Mouse (Mus musculus) bone marrow, adult 2 months (tissue): ENCODE results near the gene Cacna2d4. TPM values are rescaled to one million over a fixed set of nuclear protein-coding genes. Genes with fewer than 3 reads are reported as not detected.
A peak's percentile ranks its signal among the peaks of the same experiment; 100 is the strongest.

ENCODE experiments used
- H3K27ac ChIP-seq: fragments of 200-500 bp; 2 replicates; pipeline ENCODE4 v1.5.1; 2012; ENCODE audit warnings: low read depth, mild to moderate bottlenecking, control low read depth, inconsistent platforms, low read length; ENCODE audit not compliant: control insufficient read depth, poor library complexity, insufficient read depth
- H3K4me1 ChIP-seq: fragments of 200-500 bp; 2 replicates; pipeline ENCODE4 v1.6.1; 2011; ENCODE audit warnings: low read length; ENCODE audit not compliant: control insufficient read depth, insufficient read depth
- H3K4me3 ChIP-seq: fragments of 200-500 bp; replicated peaks from 2 replicates; pipeline ENCODE3; 2011; ENCODE audit warnings: mild to moderate bottlenecking, low read depth, low read length, control low read depth; ENCODE audit not compliant: control insufficient read depth
- CTCF ChIP-seq: fragments of 200-500 bp; IDR thresholded peaks from 2 replicates; pipeline ENCODE4 v1.5.1; 2011; ENCODE audit warnings: low read length, control low read depth; ENCODE audit not compliant: control insufficient read depth, insufficient read depth
- POLR2A ChIP-seq: fragments of 200-500 bp; IDR thresholded peaks from 2 replicates; pipeline ENCODE4 v1.6.1; 2011; ENCODE audit warnings: low read depth, mild to moderate bottlenecking, control low read depth, low read length, borderline replicate concordance; ENCODE audit not compliant: control insufficient read depth
- WGBS: fragments of 180-500 bp; shearing (Covaris S2); methylation state at CpG from one replicate; pipeline ENCODE4 v1.1.7; 2018; 5-methylcytosine and 5-hydroxymethylcytosine counted together
- polyA plus RNA-seq: library from polyadenylated mRNA; stranded (reverse); fragments of >200 nt; gene quantifications from 2 replicates; pipeline ENCODE4 v1.2.4, GENCODE M21; 2011; ENCODE audit warnings: low replicate concordance; ENCODE audit not compliant: missing spikeins, insufficient read depth, insufficient read length

The Cacna2d4 gene
- polyA plus RNA-seq, 1 experiment: 7.1 TPM

- peak overlapping the region; percentile 73 for H3K27ac ChIP-seq
- 0% methylated on average over 5 of the region's 5 CpGs for WGBS
- no peak; the same call in 1 of the 2 replicates for TF ChIP-seq CTCF
- TF ChIP-seq POLR2A: peak; percentile 24; the same call in 1 of the 2 replicates
Observed at GRCm38 (mm10) chr6:119396309-119396634, 159.9 kb downstream of the Cacna2d4 start.

DNA sequence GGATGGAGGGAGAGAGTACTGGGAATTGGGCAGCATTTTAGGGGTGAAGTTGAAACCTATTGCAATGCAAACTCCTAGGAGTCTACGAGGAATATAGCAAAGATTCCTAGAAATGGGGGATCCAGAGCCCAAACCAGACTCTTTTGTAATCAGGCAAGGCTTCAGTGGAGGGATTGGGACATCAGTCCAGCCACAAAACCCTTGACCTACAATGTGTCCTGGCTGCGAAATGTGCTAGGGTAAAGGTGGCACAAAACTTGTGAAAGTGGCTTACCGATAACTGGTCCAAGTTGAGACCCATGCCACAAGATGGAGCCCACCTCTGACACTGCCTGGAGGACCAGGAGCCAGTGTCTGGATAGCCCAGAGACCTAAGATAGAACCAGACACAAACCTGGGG is 163.0 kb downstream of the Cacna2d4 start:
- no peak for TF ChIP-seq CTCF
- no peak for TF ChIP-seq POLR2A
- Histone ChIP-seq H3K4me1 (peaks cover 3% of the 10 kb centered on the region), H3K4me3 (no peak overlapping the region), H3K27ac (no peak overlapping the region)
- 42% methylated on average over 3 of the region's 3 CpGs for WGBS

More at GRCm38 (mm10) chr6:119396309-119396634, 159.9 kb downstream of the Cacna2d4 start:
- Histone ChIP-seq H3K4me3 (peak overlapping the region; percentile 37), H3K4me1 (peaks cover 3% of the 10 kb centered on the region)

DNA sequence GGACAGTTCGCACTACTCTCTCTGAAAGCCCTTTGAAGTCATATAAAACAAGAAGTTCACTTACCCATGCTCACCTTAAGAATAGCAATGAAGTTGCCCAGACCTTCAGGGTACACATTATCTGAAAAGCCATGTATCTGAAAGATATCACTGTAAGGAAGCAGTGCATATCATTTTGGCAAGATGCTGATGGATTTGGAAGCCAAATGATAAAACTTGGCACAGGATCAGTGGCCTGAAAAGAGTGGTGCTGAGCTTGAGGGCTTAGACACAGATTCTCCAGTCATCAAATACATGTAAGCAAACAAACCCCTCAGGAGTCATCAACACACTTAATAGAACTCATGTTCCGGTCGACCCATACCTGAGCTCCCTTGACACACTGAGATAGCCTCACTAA is 164.3 kb downstream of the Cacna2d4 start:
- H3K4me1 ChIP-seq: peaks cover 2% of the 10 kb centered on the region
- no peak overlapping the region for H3K4me3 ChIP-seq
- TF ChIP-seq CTCF (no peak), POLR2A (no peak)
- 86% methylated on average over 3 of the region's 3 CpGs for WGBS
- no peak overlapping the region for H3K27ac ChIP-seq

- no peak overlapping the region for H3K4me3 ChIP-seq
- 38% methylated on average over 8 of the region's 8 CpGs for WGBS
- H3K4me1 ChIP-seq: peaks cover 2% of the 10 kb centered on the region
- no peak overlapping the region for H3K27ac ChIP-seq
- TF ChIP-seq POLR2A (no peak), CTCF (no peak)
Observed at GRCm38 (mm10) chr6:119401545-119402304, 165.4 kb downstream of the Cacna2d4 start.

Other genes starting within 250 kb of the Cacna2d4 start
- gene Dcp1b, start 61.3 kb upstream of the Cacna2d4 start, polyA plus RNA-seq: 2.9 and 4.3 TPM in 2 replicates
- gene Cacna1c, start 40.1 kb upstream of the Cacna2d4 start, polyA plus RNA-seq: 1.4 and 3.1 TPM in 2 replicates
- not detected in 2 replicates for gene Lrtm2, start 94.2 kb downstream of the Cacna2d4 start, polyA plus RNA-seq
- 21.1 and 30.2 TPM in 2 replicates for gene Adipor2, start 181.2 kb downstream of the Cacna2d4 start, polyA plus RNA-seq
- gene Fbxl14, start 243.1 kb downstream of the Cacna2d4 start, polyA plus RNA-seq: 12.8 and 22.8 TPM in 2 replicates